Mouse (Mus musculus): ENCODE data around the gene Ntm. TPM values are rescaled to one million over a fixed set of nuclear protein-coding genes. Genes with fewer than 3 reads are reported as not detected.

Ntm gene
- total RNA-seq, 2 experiments from 2014 or later: not detected

GRCm38 (mm10) chr9:29393136-29393535 lies 569.8 kb downstream of the Ntm start:
- no peak for ATAC-seq (replicated peaks; ENCODE audit: low FRiP score, poor library complexity, severe bottlenecking)

DNA sequence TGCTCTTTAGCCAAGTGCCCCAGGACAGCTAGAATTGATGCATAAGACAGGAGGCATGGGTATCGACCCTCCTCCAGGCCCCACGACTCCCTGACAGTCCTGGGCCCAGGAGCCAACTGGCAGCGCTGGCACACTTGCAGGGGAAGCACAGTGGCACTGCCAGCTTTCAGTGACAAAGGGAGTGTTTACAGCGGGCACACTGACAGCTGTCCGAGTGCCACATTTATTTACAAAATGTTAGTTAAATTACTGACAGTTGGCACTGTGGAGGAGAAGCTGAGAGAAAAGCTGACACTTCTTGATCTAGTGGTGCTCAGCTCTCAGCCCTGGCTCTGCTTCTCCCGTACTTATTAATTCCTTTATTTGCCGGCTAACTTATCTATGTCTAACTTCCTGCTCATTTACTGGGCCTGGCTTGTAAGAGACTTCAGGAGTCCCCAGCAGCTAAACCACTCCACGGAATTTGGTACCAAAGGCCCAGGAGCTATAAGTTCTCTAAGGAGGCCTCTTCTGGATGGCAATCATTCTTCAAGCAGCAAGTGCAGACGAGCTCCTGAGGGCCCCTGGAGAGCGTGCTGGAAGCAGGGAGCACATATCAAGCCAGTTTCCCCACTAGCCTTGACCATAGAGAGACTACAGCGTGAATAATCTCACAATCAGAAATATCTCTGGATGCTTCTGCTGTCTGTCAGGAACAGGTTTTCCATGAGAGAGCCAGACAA lies 572.0 kb downstream of the Ntm start:
- ATAC-seq (replicated peaks; ENCODE audit: low FRiP score, poor library complexity, severe bottlenecking): no peak

DNA sequence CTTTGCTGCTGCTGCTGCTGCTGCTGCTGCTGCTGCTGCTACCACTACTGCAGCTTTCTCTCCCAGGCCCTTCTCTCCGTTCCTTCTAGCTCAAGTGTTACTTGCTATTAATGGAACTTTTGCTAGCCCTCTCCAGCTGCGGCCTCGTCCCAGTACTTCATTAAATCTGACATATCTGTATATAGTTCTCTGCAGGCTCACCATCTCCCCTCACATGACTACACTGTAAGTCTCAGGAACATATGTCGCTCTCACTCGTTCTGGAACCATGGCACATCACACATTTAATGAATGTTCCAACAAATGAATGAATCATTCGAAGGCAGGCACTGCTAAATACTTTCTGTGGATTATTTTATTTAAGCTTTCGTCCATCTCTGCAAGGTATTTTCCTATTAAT lies 573.7 kb downstream of the Ntm start:
- ATAC-seq (replicated peaks; ENCODE audit: low FRiP score, poor library complexity, severe bottlenecking): no peak

DNA sequence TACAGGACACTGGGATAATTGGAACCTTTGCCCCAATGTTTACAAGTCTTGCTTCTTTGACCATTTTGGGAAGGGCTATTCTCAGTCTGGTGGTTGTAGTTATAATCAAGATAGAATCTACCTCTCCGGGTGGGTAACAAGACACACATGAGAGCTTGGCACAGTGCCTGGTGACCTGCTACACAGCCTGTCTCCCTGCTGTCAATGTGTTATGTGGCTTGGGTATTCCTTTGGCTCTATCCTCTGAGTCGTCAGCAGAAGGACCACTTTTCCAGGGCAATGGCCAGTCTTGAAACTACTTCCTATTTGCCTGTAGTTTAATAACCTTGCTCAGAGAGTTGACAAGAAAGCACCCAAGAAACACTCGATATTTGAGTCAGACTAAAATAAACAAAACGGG lies 575.8 kb downstream of the Ntm start:
- ATAC-seq (replicated peaks; ENCODE audit: low FRiP score, poor library complexity, severe bottlenecking): no peak

GRCm38 (mm10) chr9:29377172-29378002 lies 585.6 kb downstream of the Ntm start:
- ATAC-seq (replicated peaks; ENCODE audit: low FRiP score, poor library complexity, severe bottlenecking): no peak

GRCm38 (mm10) chr9:29371341-29371740 lies 591.6 kb downstream of the Ntm start:
- no peak for ATAC-seq (replicated peaks; ENCODE audit: low FRiP score, poor library complexity, severe bottlenecking)

- no peak for ATAC-seq (replicated peaks; ENCODE audit: low FRiP score, poor library complexity, severe bottlenecking)
These were observed 593.3 kb downstream of the Ntm start for GRCm38 (mm10) chr9:29369621-29370020.

GRCm38 (mm10) chr9:29368291-29368690 lies 594.6 kb downstream of the Ntm start:
- no peak for ATAC-seq (replicated peaks; ENCODE audit: low FRiP score, poor library complexity, severe bottlenecking)

DNA sequence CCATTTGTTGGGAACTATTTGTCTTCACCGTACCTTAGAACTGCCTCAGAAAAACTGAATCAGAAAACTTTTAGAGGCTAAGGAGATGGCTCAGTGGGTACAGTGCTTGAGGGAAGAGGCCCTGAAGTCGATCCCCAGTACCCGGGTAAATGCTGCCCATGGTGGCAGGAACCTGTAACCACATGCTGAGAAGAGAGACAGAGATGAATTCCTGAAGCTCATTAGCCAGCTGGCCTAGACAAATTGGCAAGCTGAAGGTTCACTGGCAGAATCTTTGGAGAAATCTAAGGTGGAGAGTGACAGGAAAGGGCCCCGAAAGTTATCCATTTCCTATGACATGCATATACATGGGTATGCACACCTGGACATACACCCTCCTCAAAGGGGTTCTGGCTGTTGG lies 605.1 kb downstream of the Ntm start:
- ATAC-seq (replicated peaks; ENCODE audit: low FRiP score, poor library complexity, severe bottlenecking): no peak

DNA sequence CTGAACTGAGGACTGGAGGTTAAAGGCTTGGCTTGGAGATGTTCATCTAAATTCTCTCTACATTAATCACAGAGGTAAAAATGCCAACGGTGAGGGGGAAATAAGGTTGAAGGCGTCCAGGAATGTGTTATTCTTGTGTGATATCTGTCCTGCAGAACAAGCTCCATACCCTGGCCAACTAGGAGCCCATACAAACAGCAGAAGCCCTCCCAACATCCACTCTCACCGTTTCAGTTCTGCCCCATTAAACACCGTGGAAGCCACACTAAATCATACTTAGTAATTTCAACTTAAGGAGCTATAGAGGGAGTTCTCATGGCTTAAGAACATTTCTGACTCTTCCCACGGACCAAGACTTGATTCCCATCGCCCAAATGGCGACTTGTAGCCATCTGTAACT lies 620.6 kb downstream of the Ntm start:
- no peak for ATAC-seq (replicated peaks; ENCODE audit: low FRiP score, poor library complexity, severe bottlenecking)

- ATAC-seq (replicated peaks; ENCODE audit: low FRiP score, poor library complexity, severe bottlenecking): no peak
These were observed 621.6 kb downstream of the Ntm start for GRCm38 (mm10) chr9:29341292-29341691.

GRCm38 (mm10) chr9:29335671-29336070 lies 627.3 kb downstream of the Ntm start:
- ATAC-seq (replicated peaks; ENCODE audit: low FRiP score, poor library complexity, severe bottlenecking): no peak

GRCm38 (mm10) chr9:29332296-29333090 lies 630.4 kb downstream of the Ntm start:
- ATAC-seq (replicated peaks; ENCODE audit: low FRiP score, poor library complexity, severe bottlenecking): no peak

DNA sequence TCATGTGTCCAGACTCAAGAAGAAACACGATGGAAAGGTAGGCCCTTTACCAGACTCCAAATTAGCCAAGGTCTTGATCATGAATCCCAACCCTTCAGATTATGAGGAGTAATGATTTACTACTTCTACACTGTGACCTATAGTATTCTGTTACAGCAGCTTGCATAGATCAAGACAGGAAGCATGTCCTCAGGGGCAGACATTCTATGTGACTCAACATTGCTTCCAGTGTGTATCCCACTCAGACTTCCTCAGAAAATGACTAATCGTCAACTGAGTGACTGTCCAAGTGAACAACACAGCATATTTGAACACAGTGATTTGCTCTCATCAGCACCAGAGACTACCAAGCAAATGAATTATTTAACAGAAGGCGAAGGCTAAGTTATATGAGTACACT lies 632.5 kb downstream of the Ntm start:
- ATAC-seq (replicated peaks; ENCODE audit: low FRiP score, poor library complexity, severe bottlenecking): no peak

- ATAC-seq (replicated peaks; ENCODE audit: low FRiP score, poor library complexity, severe bottlenecking): no peak
These were observed 636.7 kb downstream of the Ntm start for GRCm38 (mm10) chr9:29326283-29326682.

GRCm38 (mm10) chr9:29325137-29325536 lies 637.8 kb downstream of the Ntm start:
- no peak for ATAC-seq (replicated peaks; ENCODE audit: low FRiP score, poor library complexity, severe bottlenecking)

DNA sequence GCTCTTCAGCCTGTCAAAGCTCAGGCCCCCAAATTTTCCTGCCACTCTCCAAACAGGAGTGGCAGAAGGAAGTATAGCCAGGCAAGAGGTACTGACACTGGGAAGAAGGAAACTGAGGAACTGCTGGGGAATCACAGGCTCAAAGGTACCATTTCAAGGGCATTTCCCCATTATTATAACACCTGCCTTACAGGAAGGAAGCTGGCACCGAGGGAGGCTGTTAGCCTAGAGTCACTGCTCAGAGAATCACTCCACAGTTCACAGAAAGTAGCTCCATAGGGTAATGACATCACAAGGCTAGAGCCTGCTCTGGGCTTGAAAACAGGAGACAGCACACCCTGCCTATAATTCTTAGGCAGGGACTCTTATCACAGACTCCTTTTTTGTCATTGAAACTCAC lies 643.7 kb downstream of the Ntm start:
- ATAC-seq (replicated peaks; ENCODE audit: low FRiP score, poor library complexity, severe bottlenecking): no peak

DNA sequence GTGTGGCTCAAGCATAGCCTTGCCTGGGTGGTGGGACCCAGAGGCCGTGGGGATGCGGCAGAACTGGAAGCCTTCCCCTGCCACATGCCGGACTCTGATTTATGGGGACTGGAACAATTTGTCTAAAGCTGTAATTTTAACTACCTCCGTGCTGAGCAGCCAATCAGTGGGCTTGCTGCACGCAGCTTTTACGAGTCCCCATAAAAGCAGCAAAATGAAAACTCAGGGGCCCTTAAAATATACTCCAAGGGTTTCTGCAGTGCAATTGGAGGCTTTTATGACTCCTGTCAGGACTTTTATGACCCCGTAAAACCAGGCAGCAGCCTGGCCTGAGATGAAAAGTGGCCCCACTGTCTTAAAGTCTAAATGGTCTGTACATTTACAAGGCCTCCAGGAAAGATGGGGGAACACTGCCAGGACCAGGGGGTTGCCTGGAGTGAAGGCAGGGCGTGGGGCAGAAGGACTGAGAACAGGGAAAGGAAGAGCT lies 644.2 kb downstream of the Ntm start:
- no peak for ATAC-seq (replicated peaks; ENCODE audit: low FRiP score, poor library complexity, severe bottlenecking)

GRCm38 (mm10) chr9:29317623-29318022 lies 645.3 kb downstream of the Ntm start:
- ATAC-seq (replicated peaks; ENCODE audit: low FRiP score, poor library complexity, severe bottlenecking): no peak

- no peak for ATAC-seq (replicated peaks; ENCODE audit: low FRiP score, poor library complexity, severe bottlenecking)
These were observed 647.1 kb downstream of the Ntm start for GRCm38 (mm10) chr9:29315842-29316241.

Data from erythroid progenitor cell, adult 5-6 weeks (primary cell).